13 mouse cellular contexts compared by ENCODE assay signal in the genomic region with DNA sequence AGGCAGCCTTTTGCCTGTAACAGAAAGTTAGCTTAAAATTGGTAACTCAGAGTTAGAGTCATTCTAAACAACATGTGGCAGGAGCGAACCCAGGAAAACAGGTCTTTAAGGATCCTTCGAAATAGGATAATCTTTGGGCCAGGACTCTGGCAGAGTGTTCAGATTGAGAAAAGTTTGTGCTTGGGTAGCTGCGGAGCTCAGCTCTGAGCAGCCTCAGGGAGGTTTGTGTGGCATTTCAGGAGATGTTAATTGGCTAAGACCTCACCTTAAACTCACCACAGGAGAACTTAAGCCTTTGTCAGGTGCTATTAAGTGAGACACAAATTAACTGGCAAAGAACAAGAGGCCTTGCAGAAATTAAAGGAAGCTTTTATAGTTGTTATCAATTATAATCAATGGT. TPM values are rescaled to one million over a fixed set of nuclear protein-coding genes. Genes with fewer than 3 reads are reported as not detected.
A peak's percentile ranks its signal among the peaks of the same experiment; 100 is the strongest.
DNase-seq lines count a peak whose midpoint lies in the region; ATAC-seq and TF ChIP-seq lines count a peak whose summit lies in the region.
"Not testable (repeated sequence)": the region's sequence is repeated elsewhere in the genome, so short reads cannot be mapped to it uniquely, and the experiment has no call there.
"Had no signal": no experiment of that assay in that cellular context is flagged by ENCODE, and none has a peak within 500 bp of the region (broad histone marks: within the 10 kb centered on the region; RNA-seq: fewer than 3 reads in every experiment).

No protein-coding gene starts in this region.

- not testable (repeated sequence) for H3K9me3 ChIP-seq in forebrain, embryonic 13.5 days (replicated peaks); heart, embryonic 15.5 days (replicated peaks); intestine, embryonic 14.5 days (ENCODE audit: control insufficient read depth, low read length); limb, embryonic 13.5 days; lung, postnatal 0 days (ENCODE audit: low read length)

- not testable (repeated sequence) for TF ChIP-seq CTCF in lung, postnatal 0 days (IDR thresholded peaks at IDR 0.05)

- not testable (repeated sequence) for H3K36me3 ChIP-seq in forebrain, embryonic 13.5 days (ENCODE audit: poor library complexity, severe bottlenecking); heart, embryonic 15.5 days; intestine, embryonic 14.5 days (ENCODE audit: control insufficient read depth, insufficient read depth, low read length); limb, embryonic 13.5 days; lung, postnatal 0 days (ENCODE audit: insufficient read depth, low read length)

- H3K9ac ChIP-seq in forebrain, embryonic 13.5 days; intestine, embryonic 14.5 days (ENCODE audit: low read length); limb, embryonic 13.5 days; lung, postnatal 0 days (replicated peaks; ENCODE audit: low read depth): not testable (repeated sequence)
- H3K9ac ChIP-seq in heart, embryonic 15.5 days = peak overlapping the region; percentile 31; the same call in 1 of the 2 replicates

- ATAC-seq in forebrain, embryonic 13.5 days; heart, embryonic 15.5 days (replicated peaks; ENCODE audit: insufficient number of reproducible peaks, insufficient read depth, low FRiP score, low read depth); intestine, embryonic 14.5 days (replicated peaks; ENCODE audit: low FRiP score, low TSS enrichment, low read depth); limb, embryonic 13.5 days (ENCODE audit: low FRiP score, low read depth); lung, postnatal 0 days: not testable (repeated sequence)

- 0 out of 2 replicates have a peak overlapping the region, but pooled peaks have one; percentile 34 for H3K4me3 ChIP-seq in forebrain, embryonic 13.5 days
- H3K4me3 ChIP-seq in heart, embryonic 15.5 days = peak overlapping the region; percentile 48
- H3K4me3 ChIP-seq in intestine, embryonic 14.5 days (ENCODE audit: low read depth, low read length) = 0 out of 2 replicates have a peak overlapping the region, but pooled peaks have one; percentile 38
- peak overlapping the region; percentile 45 for H3K4me3 ChIP-seq in limb, embryonic 13.5 days
- H3K4me3 ChIP-seq in lung, postnatal 0 days (ENCODE audit: low read depth, low read length) = peak overlapping the region; percentile 31; the same call in 1 of the 2 replicates

- not testable (repeated sequence) for H3K27ac ChIP-seq in forebrain, embryonic 13.5 days; heart, embryonic 15.5 days; intestine, embryonic 14.5 days (ENCODE audit: low read depth); limb, embryonic 13.5 days; lung, postnatal 0 days (ENCODE audit: low read length)

- H3K4me2 ChIP-seq in forebrain, embryonic 13.5 days = peak overlapping the region; percentile 54
- H3K4me2 ChIP-seq in heart, embryonic 15.5 days = peak overlapping the region; percentile 61
- H3K4me2 ChIP-seq in intestine, embryonic 14.5 days (ENCODE audit: low read length) = not testable (repeated sequence)
- peak overlapping the region; percentile 65 for H3K4me2 ChIP-seq in limb, embryonic 13.5 days (replicated peaks)
- H3K4me2 ChIP-seq in lung, postnatal 0 days (replicated peaks; ENCODE audit: low read depth, low read length) = peak overlapping the region; percentile 52; the same call in 1 of the 2 replicates

- DNase-seq in embryo, embryonic 10.5 days (ENCODE audit: low spot score) = peak; percentile 5
- not testable (repeated sequence) for DNase-seq in intestine, embryonic 14.5 days (ENCODE audit: low spot score); lung, postnatal 0 days (ENCODE audit: low spot score)
- DNase-seq in neural tube, embryonic 10.5 days (ENCODE audit: extremely low spot score, low spot score) = peak; percentile 14

- not testable (repeated sequence) for H3K27me3 ChIP-seq in forebrain, embryonic 13.5 days; heart, embryonic 15.5 days; intestine, embryonic 14.5 days (replicated peaks; ENCODE audit: control insufficient read depth, insufficient read depth, low read length); limb, embryonic 13.5 days; lung, postnatal 0 days (replicated peaks; ENCODE audit: insufficient read depth, low read length)

- TF ChIP-seq EP300 in lung, postnatal 0 days (IDR thresholded peaks at IDR 0.05) = not testable (repeated sequence)

- WGBS in forebrain, embryonic 13.5 days = 4% methylated on average over 3 of the region's 3 CpGs
- WGBS in heart, embryonic 15.5 days = 6% methylated on average over 3 of the region's 3 CpGs
- WGBS in intestine, embryonic 14.5 days = 17% methylated on average over 3 of the region's 3 CpGs
- 10% methylated on average over 3 of the region's 3 CpGs for WGBS in limb, embryonic 13.5 days
- WGBS in lung, postnatal 0 days = 10% methylated on average over 3 of the region's 3 CpGs

- not testable (repeated sequence) for H3K4me1 ChIP-seq in forebrain, embryonic 13.5 days; heart, embryonic 15.5 days (replicated peaks); intestine, embryonic 14.5 days (replicated peaks; ENCODE audit: control insufficient read depth, insufficient read depth, low read length); limb, embryonic 13.5 days; lung, postnatal 0 days (ENCODE audit: insufficient read depth, low read depth, low read length)

RNA-seq across cellular contexts. Expression of gene Ms4a5, which starts 9.9 kb away (rescaled TPM):
- polyA plus RNA-seq in forebrain, embryonic 13.5 days (2015; fragmentation: Nextera tagmentation; extraction: Ambion mirVana) = not detected in 2 replicates
- not detected in 2 replicates for polyA plus RNA-seq in heart, embryonic 15.5 days (2015; fragmentation: Nextera tagmentation; extraction: Ambion mirVana)
- not detected in 2 replicates for polyA plus RNA-seq in intestine, embryonic 14.5 days (2014; fragmentation: Nextera tagmentation; extraction: Ambion mirVana)
- polyA plus RNA-seq in limb, embryonic 13.5 days (2015; fragmentation: Nextera tagmentation; extraction: Ambion mirVana) = not detected in 2 replicates
- polyA plus RNA-seq in lung, postnatal 0 days (2015; fragmentation: Nextera tagmentation; extraction: Ambion mirVana) = not detected in 2 replicates
- polyA plus RNA-seq: erythroblast, embryonic 14.5 days; G1E; heart, adult 2 months; inflammation-experienced regulatory T-cells, adult 6 months; large intestine, adult 2 months; neural tube, embryonic 11.5 days had no signal

RNA-seq across cellular contexts. Expression of gene Ms4a14, which starts 20.6 kb away (rescaled TPM):
- not detected in 2 replicates for polyA plus RNA-seq in forebrain, embryonic 13.5 days (2015; fragmentation: Nextera tagmentation; extraction: Ambion mirVana)
- polyA plus RNA-seq in heart, embryonic 15.5 days (2015; fragmentation: Nextera tagmentation; extraction: Ambion mirVana) = 0.05 TPM in 2 replicates
- polyA plus RNA-seq in intestine, embryonic 14.5 days (2014; fragmentation: Nextera tagmentation; extraction: Ambion mirVana) = 0.09 and 0.16 TPM in 2 replicates
- polyA plus RNA-seq in limb, embryonic 13.5 days (2015; fragmentation: Nextera tagmentation; extraction: Ambion mirVana) = not detected in 2 replicates
- 0.05 and 0.07 TPM in 2 replicates for polyA plus RNA-seq in lung, postnatal 0 days (2015; fragmentation: Nextera tagmentation; extraction: Ambion mirVana)
- polyA plus RNA-seq: erythroblast, embryonic 14.5 days; G1E; inflammation-experienced regulatory T-cells, adult 6 months; neural tube, embryonic 11.5 days had no signal

RNA-seq across cellular contexts. Expression of gene Ms4a1, which starts 27.6 kb away (rescaled TPM):
- not detected in 2 replicates for polyA plus RNA-seq in forebrain, embryonic 13.5 days (2015; fragmentation: Nextera tagmentation; extraction: Ambion mirVana)
- polyA plus RNA-seq in heart, embryonic 15.5 days (2015; fragmentation: Nextera tagmentation; extraction: Ambion mirVana) = not detected in 2 replicates
- not detected in 2 replicates for polyA plus RNA-seq in intestine, embryonic 14.5 days (2014; fragmentation: Nextera tagmentation; extraction: Ambion mirVana)
- not detected in 2 replicates for polyA plus RNA-seq in limb, embryonic 13.5 days (2015; fragmentation: Nextera tagmentation; extraction: Ambion mirVana)
- 0.91 and 1.6 TPM in 2 replicates for polyA plus RNA-seq in lung, postnatal 0 days (2015; fragmentation: Nextera tagmentation; extraction: Ambion mirVana)
- polyA plus RNA-seq: erythroblast, embryonic 14.5 days; G1E; neural tube, embryonic 11.5 days had no signal

RNA-seq across cellular contexts. Expression of gene Ms4a7, which starts 42.3 kb away (rescaled TPM):
- 0.84 and 1.3 TPM in 2 replicates for polyA plus RNA-seq in forebrain, embryonic 13.5 days (2015; fragmentation: Nextera tagmentation; extraction: Ambion mirVana)
- 4.6 and 7.0 TPM in 2 replicates for polyA plus RNA-seq in heart, embryonic 15.5 days (2015; fragmentation: Nextera tagmentation; extraction: Ambion mirVana)
- polyA plus RNA-seq in intestine, embryonic 14.5 days (2014; fragmentation: Nextera tagmentation; extraction: Ambion mirVana) = 2.6 and 3.5 TPM in 2 replicates
- polyA plus RNA-seq in limb, embryonic 13.5 days (2015; fragmentation: Nextera tagmentation; extraction: Ambion mirVana) = 5.7 and 7.0 TPM in 2 replicates
- 11.2 and 12.6 TPM in 2 replicates for polyA plus RNA-seq in lung, postnatal 0 days (2015; fragmentation: Nextera tagmentation; extraction: Ambion mirVana)
- polyA plus RNA-seq: erythroblast, embryonic 14.5 days; G1E had no signal
